Mouse (Mus musculus): ENCODE data around the gene Dll4. TPM values are rescaled to one million over a fixed set of nuclear protein-coding genes. Genes with fewer than 3 reads are reported as not detected.

Dll4 gene
- total RNA-seq, 2 experiments from 2014 or later = 10.4 to 12.9 TPM

DNA sequence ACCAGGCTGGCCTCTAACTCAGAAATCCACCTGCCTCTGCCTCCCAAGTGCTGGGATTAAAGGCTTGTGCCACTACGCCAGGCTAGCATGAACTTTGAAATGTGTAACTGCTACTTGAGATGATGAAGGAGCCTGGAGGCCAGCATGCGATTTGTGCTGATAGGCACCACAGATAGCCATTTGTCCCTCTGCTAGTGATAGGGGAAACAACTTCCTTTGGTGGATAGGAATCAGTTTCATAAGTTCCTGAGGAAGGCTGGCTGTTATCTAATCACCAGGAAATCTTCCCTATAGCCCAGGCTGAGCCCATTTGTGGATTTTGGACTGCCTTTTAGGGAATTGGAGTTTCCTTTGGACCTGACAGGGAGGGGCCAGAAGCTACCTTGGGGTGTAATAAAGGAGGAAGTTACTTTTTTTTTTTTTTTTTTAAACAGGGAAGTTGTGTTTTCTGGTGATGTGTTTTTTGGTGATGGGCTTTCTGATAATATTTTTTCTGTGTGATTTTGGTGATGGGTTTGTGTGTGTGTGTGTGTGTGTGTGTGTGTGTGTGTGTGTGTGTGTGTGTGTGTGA, 34.2 kb downstream of the Dll4 start:
- DNase-seq = no peak
- intact Hi-C loops (cut with DNase I; ENCODE audit: low total_unique reads) = no loop called here

GRCm38 (mm10) chr2:119364969-119365368, 39.4 kb downstream of the Dll4 start:
- intact Hi-C loops (cut with DNase I; ENCODE audit: low total_unique reads) = no loop called here
- DNase-seq = peak; percentile 50

DNA sequence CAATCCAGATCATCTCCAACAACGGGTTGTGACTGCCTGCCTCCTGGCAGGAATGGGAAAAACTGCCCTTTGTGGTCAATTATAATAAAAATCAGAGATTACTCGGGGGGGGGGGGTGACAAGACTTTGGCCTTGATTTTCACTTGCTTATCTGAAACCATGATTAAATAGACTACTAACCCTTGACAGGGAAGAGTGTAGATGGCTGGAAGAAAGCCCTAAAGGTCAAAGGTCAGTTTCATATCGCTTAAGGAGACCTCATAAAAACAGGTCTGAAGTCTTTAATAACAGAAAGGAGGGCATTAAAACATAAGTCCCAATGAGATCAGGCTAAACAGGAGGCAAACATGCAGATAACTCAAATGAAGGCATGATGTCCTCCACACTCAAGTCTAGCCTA, 41.8 kb downstream of the Dll4 start:
- intact Hi-C loops (cut with DNase I; ENCODE audit: low total_unique reads) = no loop called here
- DNase-seq = no peak

DNA sequence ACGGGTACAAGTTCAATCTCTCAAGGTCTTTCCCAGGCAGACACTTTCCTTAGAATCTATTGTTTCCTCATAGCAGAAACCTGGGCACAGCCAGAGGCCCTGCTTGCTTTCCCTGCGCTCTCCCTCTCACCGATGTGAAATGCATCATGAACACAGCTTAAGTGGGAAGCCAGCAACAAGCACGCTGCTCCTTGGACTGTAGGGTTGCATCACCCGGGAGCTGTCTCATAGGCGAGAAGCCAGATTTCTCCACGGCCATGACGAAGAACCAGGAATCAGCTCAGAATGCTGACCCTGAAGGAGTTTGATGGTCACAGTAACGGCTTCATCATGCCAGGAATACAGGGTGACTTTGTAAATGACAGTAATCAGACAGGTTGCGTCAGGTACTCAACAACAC, 44.5 kb downstream of the Dll4 start:
- intact Hi-C loops (cut with DNase I; ENCODE audit: low total_unique reads) = no loop called here
- no peak for DNase-seq

DNA sequence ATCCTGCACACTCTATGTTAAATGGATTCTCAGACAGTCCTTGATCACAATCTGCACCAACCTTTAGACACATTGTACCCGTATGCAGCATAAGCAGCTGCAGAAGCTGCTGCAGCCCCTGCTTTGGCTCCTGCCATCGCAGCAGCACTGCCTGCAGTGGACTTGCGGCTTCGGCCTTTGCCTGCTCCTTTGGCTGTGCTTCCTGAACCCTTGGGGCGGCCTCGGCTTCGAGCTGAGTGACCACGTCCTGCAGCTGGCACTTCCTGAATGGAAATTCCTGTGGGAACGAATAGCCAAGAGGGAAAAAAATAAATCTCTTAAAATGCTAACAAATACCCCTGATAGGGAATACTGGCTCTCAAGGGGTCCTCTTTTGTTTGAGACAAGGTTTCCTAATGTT, 51.7 kb downstream of the Dll4 start:
- DNase-seq = no peak
- intact Hi-C loops (cut with DNase I; ENCODE audit: low total_unique reads) = no loop called here

DNA sequence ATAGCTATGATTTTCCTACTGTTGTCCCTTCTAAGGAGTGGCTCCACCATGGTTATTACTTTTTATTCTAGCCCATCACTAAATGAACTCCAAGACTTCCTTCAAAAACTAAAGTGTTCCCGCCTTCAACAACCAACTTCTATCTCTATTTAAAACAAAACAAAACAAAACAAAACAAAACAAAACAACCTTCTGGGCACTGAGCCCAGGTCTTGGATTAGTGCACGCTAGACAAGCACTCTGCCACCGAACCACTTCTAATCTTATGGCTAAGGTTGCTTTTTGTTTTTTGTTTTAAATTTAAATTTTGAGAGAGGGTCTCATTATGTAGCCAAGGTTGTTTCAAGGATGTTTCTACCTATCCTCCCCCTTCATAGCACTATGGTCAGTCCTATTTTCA, 52.2 kb downstream of the Dll4 start:
- intact Hi-C loops (cut with DNase I; ENCODE audit: low total_unique reads) = no loop called here
- no peak for DNase-seq

- intact Hi-C loops (cut with DNase I; ENCODE audit: low total_unique reads) = no loop called here
- DNase-seq = no peak
These were observed 53.9 kb downstream of the Dll4 start for GRCm38 (mm10) chr2:119379455-119379854.

Other genes with a start within 250 kb of the Dll4 start
- gene Rad51, start 213.0 kb upstream of the Dll4 start, total RNA-seq (2021) = 1 to 10 TPM; 2.6 to 3.1 TPM
- gene Rmdn3, start 168.8 kb upstream of the Dll4 start, total RNA-seq (2021) = 1 to 10 TPM; 4.8 to 5.5 TPM
- under 1 TPM in 1 of 2 experiments, not detected in 1; 0.57 TPM for gene Gchfr, start 158.0 kb upstream of the Dll4 start, total RNA-seq (2021)
- gene Gm14137, start 151.3 kb upstream of the Dll4 start, total RNA-seq (2021) = under 1 TPM in 1 of 2 experiments, not detected in 1; 0.06 TPM
- gene Zfyve19, start 117.2 kb upstream of the Dll4 start, total RNA-seq (2021) = 10 to 100 TPM; 10.6 to 11.6 TPM
- 1 to 10 TPM; 8.2 to 8.9 TPM for gene Dnajc17, start 117.0 kb upstream of the Dll4 start, total RNA-seq (2021)
- gene Ppp1r14d, start 95.9 kb upstream of the Dll4 start, total RNA-seq (2021) = not detected
- gene Spint1, start 88.4 kb upstream of the Dll4 start, total RNA-seq (2021) = under 1 TPM in 1 of 2 experiments, not detected in 1; 0.64 TPM
- not detected for gene Rhov, start 54.5 kb upstream of the Dll4 start, total RNA-seq (2021)
- 1 to 10 TPM; 8.3 to 8.9 TPM for gene Vps18, start 37.0 kb upstream of the Dll4 start, total RNA-seq (2021)
- gene Chac1, start 25.4 kb downstream of the Dll4 start, total RNA-seq (2021) = 10 to 100 TPM; 10.5 to 47.4 TPM
- gene Ino80, start 151.9 kb downstream of the Dll4 start, total RNA-seq (2021) = 10 to 100 TPM; 11.1 to 11.6 TPM
- gene Exd1, start 221.8 kb downstream of the Dll4 start, total RNA-seq (2021) = under 1 TPM; 0.13 to 0.35 TPM
- gene Chp1, start 221.9 kb downstream of the Dll4 start, total RNA-seq (2021) = 10 to 100 TPM; 53.3 to 60.3 TPM

All from gastrocnemius, postnatal 14 days (tissue).